Mouse (Mus musculus) olfactory bulb, adult 2 months (tissue): ENCODE measurements around the gene Gm28041.

Source experiments
- CTCF ChIP-seq: fragments of 200-500 bp; IDR thresholded peaks from 2 replicates; pipeline ENCODE4 v1.5.1; 2012; ENCODE audit warnings: low read depth, mild to moderate bottlenecking, low read length, moderate library complexity; ENCODE audit not compliant: insufficient read depth
- POLR2A ChIP-seq: fragments of 200-500 bp; IDR thresholded peaks from 2 replicates; pipeline ENCODE4 v1.6.1; 2012; ENCODE audit warnings: mild to moderate bottlenecking, low read depth, low read length, moderate library complexity; ENCODE audit not compliant: insufficient read depth

- TF ChIP-seq CTCF (no peak), POLR2A (no peak)
Measured at GRCm38 (mm10) chr13:67416811-67417210, 41.3 kb upstream of the Gm28041 start.
